Mouse (Mus musculus): ENCODE results near the gene Kcnn1. TPM values are rescaled to one million over a fixed set of nuclear protein-coding genes. Genes with fewer than 3 reads are reported as not detected.
A peak's percentile ranks its signal among the peaks of the same experiment; 100 is the strongest.

Kcnn1 gene
- polyA plus RNA-seq, 1 experiment from 2014 or later = 1.8 TPM

- Histone ChIP-seq H3K9ac (ENCODE audit: low read length) (peak within 1 kb of the TSS; percentile 9; the same call in 1 of the 2 replicates), H3K27me3 (ENCODE audit: control insufficient read depth, insufficient read depth, low read length) (peaks cover 41% of the 10 kb centered on the region), H3K9me3 (ENCODE audit: control insufficient read depth, low read length) (0 out of 2 replicates have a peak, but pooled peaks cover 4% of the 10 kb centered on the region), H3K4me1 (ENCODE audit: control insufficient read depth in 2 of 2, insufficient read depth in 2 of 2, low read length in 2 of 2) (peaks cover 6 to 19% of the 10 kb centered on the region in 2 experiments; a peak in 3 of 4 replicates), H3K4me2 (ENCODE audit: low read length) (peak within 1 kb of the TSS; percentile 51), H3K36me3 (ENCODE audit: control insufficient read depth, insufficient read depth, low read length) (peaks cover 23% of the 10 kb centered on the region), H3K4me3 (ENCODE audit: control insufficient read depth in 1 of 2, insufficient read depth in 1 of 2, low read depth in 1 of 2, low read length in 2 of 2) (peak within 1 kb of the TSS; percentile 21 to 32; a peak in 3 of 4 replicates), H3K27ac (replicated peaks in 1 of 2; ENCODE audit: control insufficient read depth in 1 of 2, insufficient read depth in 1 of 2, low read depth in 2 of 2, low read length in 2 of 2) (no peak within 1 kb of the TSS)
- ATAC-seq (ENCODE audit: insufficient number of reproducible peaks, insufficient read depth, low FRiP score, low read depth) = no peak
- 4% methylated on average over 80 of the region's 80 CpGs for WGBS
Observed at GRCm38 (mm10) chr8:70892022-70892895, 29.2 kb upstream of the Kcnn1 start, which contains the start of gene Slc5a5. Gene Slc5a5, minus strand, starts transcription at chr8:70892757.

- Histone ChIP-seq H3K36me3 (ENCODE audit: control insufficient read depth, insufficient read depth, low read length) (peaks cover 23% of the 10 kb centered on the region), H3K27ac (replicated peaks in 1 of 2; ENCODE audit: control insufficient read depth in 1 of 2, insufficient read depth in 1 of 2, low read depth in 2 of 2, low read length in 2 of 2) (no peak overlapping the region), H3K27me3 (ENCODE audit: control insufficient read depth, insufficient read depth, low read length) (peaks cover 41% of the 10 kb centered on the region), H3K9me3 (ENCODE audit: control insufficient read depth, low read length) (0 out of 2 replicates have a peak, but pooled peaks cover 4% of the 10 kb centered on the region), H3K4me1 (ENCODE audit: control insufficient read depth in 2 of 2, insufficient read depth in 2 of 2, low read length in 2 of 2) (peaks cover 6 to 17% of the 10 kb centered on the region in 2 experiments; a peak in 3 of 4 replicates), H3K4me3 (ENCODE audit: control insufficient read depth in 1 of 2, insufficient read depth in 1 of 2, low read depth in 1 of 2, low read length in 2 of 2) (no peak overlapping the region), H3K4me2 (ENCODE audit: low read length) (no peak overlapping the region), H3K9ac (ENCODE audit: low read length) (no peak overlapping the region)
- ATAC-seq (ENCODE audit: insufficient number of reproducible peaks, insufficient read depth, low FRiP score, low read depth) = no peak
- 8% methylated on average over 21 of the region's 21 CpGs for WGBS
Observed at GRCm38 (mm10) chr8:70891356-70891755, 28.3 kb upstream of the Kcnn1 start.

DNA sequence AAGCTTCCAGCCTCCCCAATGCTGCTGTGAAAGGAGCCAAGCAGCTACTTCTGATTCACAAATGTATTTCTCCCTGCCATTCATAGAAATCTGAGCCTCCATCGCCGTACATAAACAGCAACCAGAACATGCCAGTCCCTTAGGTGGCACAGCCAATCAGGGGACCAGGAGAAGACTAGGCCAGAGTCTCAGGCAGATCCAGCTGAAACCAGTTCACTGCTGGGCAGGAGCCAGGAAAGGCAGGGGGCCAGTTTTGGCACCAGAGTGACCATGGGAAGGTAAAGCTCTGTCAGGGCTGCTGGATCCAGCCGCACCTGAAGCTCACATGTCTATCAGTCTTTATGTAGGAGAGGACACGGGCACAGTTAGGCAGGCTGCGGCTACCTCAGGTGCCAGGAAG, 27.6 kb upstream of the Kcnn1 start:
- Histone ChIP-seq H3K4me1 (ENCODE audit: control insufficient read depth in 2 of 2, insufficient read depth in 2 of 2, low read length in 2 of 2) (peaks cover 2 to 11% of the 10 kb centered on the region in 2 experiments; a peak in 3 of 4 replicates), H3K9ac (ENCODE audit: low read length) (no peak overlapping the region), H3K4me3 (ENCODE audit: control insufficient read depth in 1 of 2, insufficient read depth in 1 of 2, low read depth in 1 of 2, low read length in 2 of 2) (no peak overlapping the region), H3K27ac (replicated peaks in 1 of 2; ENCODE audit: control insufficient read depth in 1 of 2, insufficient read depth in 1 of 2, low read depth in 2 of 2, low read length in 2 of 2) (no peak overlapping the region), H3K27me3 (ENCODE audit: control insufficient read depth, insufficient read depth, low read length) (peaks cover 41% of the 10 kb centered on the region), H3K9me3 (ENCODE audit: control insufficient read depth, low read length) (0 out of 2 replicates have a peak, but pooled peaks cover 4% of the 10 kb centered on the region), H3K36me3 (ENCODE audit: control insufficient read depth, insufficient read depth, low read length) (peaks cover 21% of the 10 kb centered on the region), H3K4me2 (ENCODE audit: low read length) (no peak overlapping the region)
- WGBS = 91% methylated on average over 5 of the region's 5 CpGs
- ATAC-seq (ENCODE audit: insufficient number of reproducible peaks, insufficient read depth, low FRiP score, low read depth) = no peak

DNA sequence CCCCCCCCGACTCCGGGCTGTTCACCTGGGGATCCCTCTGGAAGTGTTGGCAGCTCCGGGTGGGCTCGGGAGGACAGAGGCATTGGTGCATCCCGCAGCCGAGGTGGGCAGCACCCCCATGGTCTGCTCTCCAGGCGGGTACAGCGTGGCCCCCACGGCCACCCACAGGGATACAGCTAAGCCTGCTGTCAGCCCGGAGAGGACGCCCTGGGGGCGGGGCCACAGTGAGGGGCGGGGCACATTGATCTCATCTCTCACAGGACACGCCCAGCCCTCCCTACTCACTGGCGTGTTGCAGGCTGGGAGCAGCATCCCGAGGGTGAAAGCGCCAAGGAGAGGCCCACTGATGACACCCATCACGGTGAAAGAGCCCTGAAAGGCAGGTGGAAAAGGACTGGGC, 24.6 kb upstream of the Kcnn1 start:
- WGBS = 5% methylated on average over 13 of the region's 18 CpGs
- Histone ChIP-seq H3K4me3 (ENCODE audit: control insufficient read depth in 1 of 2, insufficient read depth in 1 of 2, low read depth in 1 of 2, low read length in 2 of 2) (no peak overlapping the region), H3K4me2 (ENCODE audit: low read length) (no peak overlapping the region), H3K9me3 (ENCODE audit: control insufficient read depth, low read length) (0 out of 2 replicates have a peak, but pooled peaks cover 4% of the 10 kb centered on the region), H3K27me3 (ENCODE audit: control insufficient read depth, insufficient read depth, low read length) (peaks cover 28% of the 10 kb centered on the region), H3K27ac (replicated peaks in 1 of 2; ENCODE audit: control insufficient read depth in 1 of 2, insufficient read depth in 1 of 2, low read depth in 2 of 2, low read length in 2 of 2) (no peak overlapping the region), H3K9ac (ENCODE audit: low read length) (no peak overlapping the region), H3K36me3 (ENCODE audit: control insufficient read depth, insufficient read depth, low read length) (no peaks in the 10 kb centered on the region), H3K4me1 (ENCODE audit: control insufficient read depth in 2 of 2, insufficient read depth in 2 of 2, low read length in 2 of 2) (peaks cover 2 to 7% of the 10 kb centered on the region in 2 experiments; a peak in 3 of 4 replicates)
- ATAC-seq (ENCODE audit: insufficient number of reproducible peaks, insufficient read depth, low FRiP score, low read depth) = no peak

DNA sequence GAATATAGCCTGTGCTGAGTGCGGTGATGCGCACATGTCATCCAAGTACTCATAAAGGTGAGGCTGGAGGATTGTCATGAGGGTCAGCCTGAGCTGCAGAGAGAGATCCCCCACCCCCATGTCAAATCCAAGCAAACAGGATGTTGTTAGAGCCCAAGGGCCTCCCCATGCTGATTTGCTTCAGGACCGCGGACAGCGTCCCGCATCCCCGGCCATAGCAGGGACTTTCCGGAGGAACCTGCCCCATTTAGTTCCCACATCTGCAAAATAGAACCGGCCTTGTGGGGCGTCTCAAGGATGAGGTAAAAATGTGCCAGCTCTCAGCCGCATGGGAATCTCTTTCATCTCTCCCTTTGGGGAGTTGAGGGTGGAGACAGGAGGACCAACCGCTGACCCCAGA, 22.6 kb upstream of the Kcnn1 start:
- ATAC-seq (ENCODE audit: insufficient number of reproducible peaks, insufficient read depth, low FRiP score, low read depth) = no peak
- Histone ChIP-seq H3K27me3 (ENCODE audit: control insufficient read depth, insufficient read depth, low read length) (peaks cover 7% of the 10 kb centered on the region), H3K9me3 (ENCODE audit: control insufficient read depth, low read length) (0 out of 2 replicates have a peak, but pooled peaks cover under 1% of the 10 kb centered on the region), H3K4me2 (ENCODE audit: low read length) (no peak overlapping the region), H3K9ac (ENCODE audit: low read length) (no peak overlapping the region), H3K36me3 (ENCODE audit: control insufficient read depth, insufficient read depth, low read length) (no peaks in the 10 kb centered on the region), H3K27ac (replicated peaks in 1 of 2; ENCODE audit: control insufficient read depth in 1 of 2, insufficient read depth in 1 of 2, low read depth in 2 of 2, low read length in 2 of 2) (no peak overlapping the region), H3K4me3 (ENCODE audit: control insufficient read depth in 1 of 2, insufficient read depth in 1 of 2, low read depth in 1 of 2, low read length in 2 of 2) (no peak overlapping the region), H3K4me1 (ENCODE audit: control insufficient read depth in 2 of 2, insufficient read depth in 2 of 2, low read length in 2 of 2) (peaks cover under 1 to 3% of the 10 kb centered on the region in 2 experiments; a peak in 2 of 4 replicates)
- WGBS = 12% methylated on average over 12 of the region's 12 CpGs

DNA sequence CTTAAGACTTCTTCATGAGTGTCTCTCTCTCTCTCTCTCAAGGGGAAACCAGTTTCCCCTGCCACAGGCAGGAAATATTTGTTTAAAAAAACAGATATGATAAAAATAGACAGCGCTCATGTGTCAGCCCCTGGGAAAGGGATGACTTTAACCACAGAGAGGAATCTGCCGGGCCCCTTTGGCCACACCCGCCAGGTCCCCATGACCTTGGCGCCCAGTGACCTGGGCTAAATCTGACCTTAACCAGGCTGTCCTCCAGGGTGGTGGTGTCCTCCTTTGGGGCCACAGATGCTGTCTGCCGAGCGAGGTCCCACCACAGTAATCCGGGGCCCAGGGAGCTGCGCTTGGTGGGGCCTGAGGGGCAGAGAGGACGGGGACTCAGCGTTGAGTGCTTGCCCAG, 21.6 kb upstream of the Kcnn1 start:
- WGBS = 72% methylated on average over 10 of the region's 10 CpGs
- H3K36me3 ChIP-seq (ENCODE audit: control insufficient read depth, insufficient read depth, low read length) = no peaks in the 10 kb centered on the region

DNA sequence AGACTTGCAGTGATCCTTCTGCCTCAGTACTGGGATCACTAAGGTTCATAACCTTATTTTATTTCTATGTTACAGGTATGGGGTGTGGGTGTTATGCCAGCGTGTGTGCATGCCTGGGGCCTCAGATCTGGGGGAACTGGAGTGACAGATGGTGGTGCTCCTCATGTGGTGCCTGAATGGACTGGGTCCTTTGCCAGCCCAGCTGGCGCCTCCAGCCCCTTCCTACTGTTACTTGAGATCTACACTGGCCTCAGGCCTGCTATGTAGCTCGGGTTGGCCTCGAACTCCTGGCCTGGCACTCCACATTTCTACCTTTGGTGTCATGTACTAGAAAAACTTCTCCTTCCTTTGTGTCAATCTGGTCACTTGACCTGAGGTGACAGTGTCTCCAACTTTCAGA, 21.1 kb upstream of the Kcnn1 start:
- Histone ChIP-seq H3K4me2 (ENCODE audit: low read length) (no peak overlapping the region), H3K9me3 (ENCODE audit: control insufficient read depth, low read length) (no peaks in the 10 kb centered on the region), H3K36me3 (ENCODE audit: control insufficient read depth, insufficient read depth, low read length) (no peaks in the 10 kb centered on the region), H3K4me1 (ENCODE audit: control insufficient read depth in 2 of 2, insufficient read depth in 2 of 2, low read length in 2 of 2) (peaks cover 10% of the 10 kb centered on the region in 2 experiments), H3K4me3 (ENCODE audit: control insufficient read depth in 1 of 2, insufficient read depth in 1 of 2, low read depth in 1 of 2, low read length in 2 of 2) (no peak overlapping the region), H3K27me3 (ENCODE audit: control insufficient read depth, insufficient read depth, low read length) (no peaks in the 10 kb centered on the region), H3K9ac (ENCODE audit: low read length) (no peak overlapping the region), H3K27ac (replicated peaks in 1 of 2; ENCODE audit: control insufficient read depth in 1 of 2, insufficient read depth in 1 of 2, low read depth in 2 of 2, low read length in 2 of 2) (no peak overlapping the region)
- ATAC-seq (ENCODE audit: insufficient number of reproducible peaks, insufficient read depth, low FRiP score, low read depth) = no peak
- WGBS = 88% methylated on average over 4 of the region's 4 CpGs

More for the DNA sequence above, 21.6 kb upstream of the Kcnn1 start:
- no peak overlapping the region for H3K4me3 ChIP-seq (ENCODE audit: control insufficient read depth in 1 of 2, insufficient read depth in 1 of 2, low read depth in 1 of 2, low read length in 2 of 2)
- H3K9me3 ChIP-seq (ENCODE audit: control insufficient read depth, low read length) = no peaks in the 10 kb centered on the region
- H3K27me3 ChIP-seq (ENCODE audit: control insufficient read depth, insufficient read depth, low read length) = no peaks in the 10 kb centered on the region; the same call in 1 of the 2 replicates
- H3K27ac ChIP-seq (replicated peaks in 1 of 2; ENCODE audit: control insufficient read depth in 1 of 2, insufficient read depth in 1 of 2, low read depth in 2 of 2, low read length in 2 of 2) = no peak overlapping the region
- H3K4me1 ChIP-seq (ENCODE audit: control insufficient read depth in 2 of 2, insufficient read depth in 2 of 2, low read length in 2 of 2) = peaks cover 10% of the 10 kb centered on the region in 2 experiments
- H3K4me2 ChIP-seq (ENCODE audit: low read length) = no peak overlapping the region
- H3K9ac ChIP-seq (ENCODE audit: low read length) = no peak overlapping the region
- no peak for ATAC-seq (ENCODE audit: insufficient number of reproducible peaks, insufficient read depth, low FRiP score, low read depth)
